Mouse (Mus musculus) mouse embryonic stem cell (cell line): ENCODE data around the gene Ap5m1.

Source experiments
- in situ Hi-C, 2 experiments: fragments of 300-500 bp; cut with MboI; formaldehyde crosslinking; loops; 1 replicate in 1 of 2; 3 replicates in 1 of 2; pipeline ENCODE4 v1.14.3; 2019 to 2020; ENCODE audit warnings: low sequenced_read_pairs in 2 of 2, low pct_unique_long_range_greater_than_20kb in 1 of 2, mixed read lengths in 1 of 2; ENCODE audit not compliant: unreplicated experiment in 1 of 2

Ap5m1 gene

GRCm38 (mm10) chr14:49065529-49066273, at the start of gene Ap5m1:
Gene Ap5m1 (plus strand): TSS chr14:49066097.
- in situ Hi-C loops: no loop called here

GRCm38 (mm10) chr14:49019765-49020164, 46.1 kb upstream of the Ap5m1 start:
- in situ Hi-C loops: no loop called here

- in situ Hi-C loops: no loop called here
Observed at GRCm38 (mm10) chr14:49027040-49027778, 38.7 kb upstream of the Ap5m1 start.

GRCm38 (mm10) chr14:49027779-49028368, 38.0 kb upstream of the Ap5m1 start:
- in situ Hi-C loops: no loop called here

GRCm38 (mm10) chr14:49028991-49029390, 36.9 kb upstream of the Ap5m1 start:
- in situ Hi-C loops: no loop called here

- in situ Hi-C loops: no loop called here
Observed at GRCm38 (mm10) chr14:49045610-49046009, 20.3 kb upstream of the Ap5m1 start.

- in situ Hi-C loops: no loop called here
Observed at GRCm38 (mm10) chr14:49049492-49049891, 16.4 kb upstream of the Ap5m1 start.

GRCm38 (mm10) chr14:49063838-49064237, 2.1 kb upstream of the Ap5m1 start:
- in situ Hi-C loops: no loop called here

- in situ Hi-C loops: no loop called here
Observed at GRCm38 (mm10) chr14:49066274-49066823, 452 bp downstream of the Ap5m1 start, which contains the start of gene Exoc5. Gene Exoc5 (minus strand): TSS chr14:49066653.

- in situ Hi-C loops: no loop called here
Observed at GRCm38 (mm10) chr14:49072837-49073236, 6.9 kb downstream of the Ap5m1 start.

- in situ Hi-C loops: no loop called here
Observed at GRCm38 (mm10) chr14:49073896-49074295, 8.0 kb downstream of the Ap5m1 start.

- in situ Hi-C loops: no loop called here
Observed at GRCm38 (mm10) chr14:49074361-49074760, 8.5 kb downstream of the Ap5m1 start.

- in situ Hi-C loops: no loop called here
Observed at GRCm38 (mm10) chr14:49078820-49079219, 12.9 kb downstream of the Ap5m1 start.

- in situ Hi-C loops: no loop called here
Observed at GRCm38 (mm10) chr14:49086522-49086921, 20.6 kb downstream of the Ap5m1 start.

- in situ Hi-C loops: no loop called here
Observed at GRCm38 (mm10) chr14:49088155-49089048, 22.5 kb downstream of the Ap5m1 start.

- in situ Hi-C loops: no loop called here
Observed at GRCm38 (mm10) chr14:49089461-49090058, 23.7 kb downstream of the Ap5m1 start.

- in situ Hi-C loops: no loop called here
Observed at GRCm38 (mm10) chr14:49090102-49090501, 24.2 kb downstream of the Ap5m1 start.

GRCm38 (mm10) chr14:49091277-49091676, 25.4 kb downstream of the Ap5m1 start:
- in situ Hi-C loops: no loop called here
